Mouse (Mus musculus): ENCODE results near the gene Fars2.
"Not testable (repeated sequence)": the region's sequence is repeated elsewhere in the genome, so short reads cannot be mapped to it uniquely, and the experiment has no call there.

Gene Fars2

DNA sequence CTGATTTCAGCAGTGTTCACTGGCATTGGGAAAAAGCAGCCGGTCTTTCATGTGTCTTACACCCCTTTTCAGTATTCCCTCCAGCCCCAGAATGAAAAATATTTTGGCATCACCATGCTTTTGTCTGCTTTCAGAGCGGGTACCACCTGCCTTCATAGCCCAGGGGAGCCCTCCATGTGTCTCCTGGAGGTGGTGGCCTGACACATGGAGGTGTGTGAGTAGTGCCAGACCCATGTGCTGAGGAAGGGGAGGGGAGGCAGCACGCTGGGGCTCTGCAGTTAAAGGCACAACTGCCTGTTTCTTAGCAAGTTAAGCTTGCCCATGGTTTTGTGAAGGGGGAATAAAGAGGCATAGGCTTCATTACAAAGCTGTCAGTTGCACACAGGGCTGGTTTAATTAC lies 176.3 kb downstream of the Fars2 start:
- DNase-seq (ENCODE audit: low read depth, low spot score), result no peak

DNA sequence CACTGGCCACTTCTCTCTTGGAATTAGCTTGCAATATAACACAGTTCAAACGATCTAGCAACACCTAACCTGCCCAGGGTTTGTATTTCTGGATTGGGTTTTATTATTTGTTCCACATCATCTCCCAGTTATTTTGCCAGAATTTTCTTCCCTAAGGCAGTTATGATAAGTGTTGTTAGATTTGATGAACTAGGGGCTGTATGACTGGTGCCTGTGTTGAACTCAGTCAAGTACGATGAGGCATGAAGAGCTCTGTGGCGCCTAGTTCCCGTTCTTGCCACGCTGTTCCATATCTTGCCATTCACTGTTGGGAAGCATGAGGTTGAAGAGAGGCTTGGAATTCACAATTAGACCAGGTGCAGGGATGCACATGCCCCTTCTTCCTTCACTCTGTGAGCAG lies 177.3 kb downstream of the Fars2 start:
- DNase-seq (ENCODE audit: low read depth, low spot score), result no peak

DNA sequence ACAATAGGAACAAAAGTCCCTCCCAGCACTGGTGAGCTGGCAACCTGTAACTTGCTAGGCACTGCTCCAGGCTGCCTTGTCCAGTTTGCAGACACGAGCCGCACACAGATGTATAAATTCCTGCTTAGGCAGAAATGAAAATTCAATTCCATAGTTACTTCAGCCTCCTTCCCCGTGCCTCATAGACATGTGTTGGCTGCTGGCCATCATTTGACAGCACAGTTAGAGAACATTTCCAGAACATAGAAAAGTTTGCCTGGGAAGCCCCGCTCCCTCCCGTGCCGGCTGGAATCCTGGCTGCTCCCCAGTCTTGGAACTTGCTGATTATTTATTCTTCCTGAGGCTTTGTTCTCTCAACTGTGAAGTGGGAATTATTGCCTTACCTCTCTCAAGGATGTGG lies 178.6 kb downstream of the Fars2 start:
- no peak for DNase-seq (ENCODE audit: low read depth, low spot score)

DNA sequence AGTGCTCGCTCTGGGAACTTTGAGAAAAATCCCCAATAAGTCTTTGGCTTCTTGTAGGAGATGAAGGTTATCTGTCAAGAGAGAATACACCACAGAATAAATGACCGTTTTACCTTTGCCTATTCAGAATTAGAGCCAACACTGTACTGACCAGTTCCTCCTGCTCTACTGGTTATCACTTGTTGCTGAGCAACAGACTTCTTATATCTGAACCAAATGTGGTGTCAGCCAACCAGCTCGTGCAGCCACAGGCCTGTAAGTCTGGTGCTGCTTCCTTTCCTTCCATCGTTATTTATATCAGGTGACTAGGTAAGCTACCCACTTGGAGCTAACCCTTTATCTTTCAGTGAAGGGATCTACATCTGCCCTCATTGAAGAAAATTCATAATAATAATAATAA lies 179.4 kb downstream of the Fars2 start:
- no peak for DNase-seq (ENCODE audit: low read depth, low spot score)

DNA sequence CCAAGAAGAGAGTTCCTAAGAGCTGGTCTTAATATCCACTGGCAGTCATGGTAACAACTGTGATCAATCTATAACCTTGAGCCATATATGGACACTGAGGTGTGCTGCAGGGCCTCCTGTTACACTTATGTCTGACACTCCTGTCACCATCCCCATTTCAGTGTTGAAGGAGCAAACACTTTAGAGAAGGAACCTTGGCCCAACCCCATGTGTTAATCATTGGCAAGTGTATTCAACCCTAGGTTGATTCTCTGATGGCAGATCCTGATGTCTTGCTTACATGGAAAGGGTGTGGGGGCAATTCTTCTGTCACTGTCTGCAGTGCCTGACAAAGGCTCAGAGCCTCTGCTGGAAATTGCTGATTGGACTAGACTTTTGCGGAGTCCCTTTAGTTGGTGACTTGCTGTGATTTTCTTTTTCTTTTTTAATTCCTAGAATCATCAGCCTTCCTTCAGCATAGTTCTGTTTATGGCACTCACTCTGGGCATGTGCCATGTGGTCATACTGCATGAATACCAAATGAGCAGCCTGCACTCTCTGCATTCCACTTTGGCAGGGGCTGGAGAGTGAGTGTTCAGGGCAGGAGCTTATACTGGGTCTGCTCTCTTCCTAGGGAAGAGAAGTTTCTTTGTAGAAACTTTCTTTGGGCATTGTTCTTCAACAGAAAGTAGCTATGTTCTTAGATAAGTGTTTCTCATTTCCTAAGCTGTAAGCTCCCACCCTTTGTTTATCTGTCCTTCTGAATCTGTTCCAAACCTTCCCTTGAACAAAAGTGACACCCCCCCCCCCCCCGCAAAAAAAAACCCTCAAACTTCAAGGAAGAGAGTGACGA lies 181.0 kb downstream of the Fars2 start:
- no peak for DNase-seq (ENCODE audit: low read depth, low spot score)

DNA sequence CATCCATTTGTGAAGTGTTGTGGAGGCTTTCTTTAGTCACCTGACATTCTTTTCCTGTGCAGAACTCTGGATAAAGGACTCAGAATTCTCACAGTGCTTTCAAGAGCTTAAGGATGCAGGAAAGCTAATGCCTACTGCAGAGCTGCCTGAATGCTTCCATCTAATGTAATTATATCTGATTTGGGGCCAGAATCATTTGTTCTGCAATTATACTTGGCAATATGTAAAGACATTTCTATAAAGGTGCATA lies 181.5 kb downstream of the Fars2 start:
- no peak for DNase-seq (ENCODE audit: low read depth, low spot score)

DNA sequence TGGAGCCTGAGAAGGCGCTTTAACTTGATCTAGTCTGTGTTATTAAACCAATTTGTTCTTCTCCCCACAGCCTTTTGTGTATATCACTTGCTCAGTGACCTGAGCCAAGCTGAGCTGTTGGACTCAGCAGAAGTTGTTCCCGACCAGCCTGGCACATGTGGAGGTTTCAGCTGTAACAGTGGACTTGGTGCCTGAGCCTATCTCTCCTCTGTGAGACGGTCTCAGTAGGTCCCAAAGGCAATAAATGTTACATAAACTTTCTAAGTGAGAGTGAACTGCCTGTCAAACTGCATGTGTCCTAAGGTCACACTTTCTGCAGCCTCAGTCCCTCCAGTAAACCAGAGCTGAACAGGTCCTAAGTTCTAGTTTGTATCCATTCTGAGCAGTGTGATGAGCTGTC lies 185.6 kb downstream of the Fars2 start:
- no peak for DNase-seq (ENCODE audit: low read depth, low spot score)

DNA sequence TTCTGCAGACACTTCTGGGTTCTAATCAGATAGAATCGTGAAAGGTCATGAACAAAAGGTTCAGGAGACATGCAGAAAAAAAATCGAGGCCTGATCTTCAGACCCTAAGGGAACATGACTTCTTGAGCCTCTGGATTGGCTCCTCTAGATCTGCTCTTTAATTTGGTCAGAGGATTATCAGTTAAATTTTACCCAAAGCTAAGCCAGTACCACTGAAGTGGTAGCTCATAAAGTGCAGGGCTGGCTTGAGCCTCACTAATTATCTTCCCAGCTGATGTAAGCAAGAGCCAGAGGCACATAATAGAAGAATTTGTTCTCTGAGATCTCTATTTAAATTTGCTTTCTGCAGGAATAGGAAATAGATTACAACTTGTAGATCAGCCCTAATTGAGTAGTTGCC lies 188.1 kb downstream of the Fars2 start:
- no peak for DNase-seq (ENCODE audit: low read depth, low spot score)

DNA sequence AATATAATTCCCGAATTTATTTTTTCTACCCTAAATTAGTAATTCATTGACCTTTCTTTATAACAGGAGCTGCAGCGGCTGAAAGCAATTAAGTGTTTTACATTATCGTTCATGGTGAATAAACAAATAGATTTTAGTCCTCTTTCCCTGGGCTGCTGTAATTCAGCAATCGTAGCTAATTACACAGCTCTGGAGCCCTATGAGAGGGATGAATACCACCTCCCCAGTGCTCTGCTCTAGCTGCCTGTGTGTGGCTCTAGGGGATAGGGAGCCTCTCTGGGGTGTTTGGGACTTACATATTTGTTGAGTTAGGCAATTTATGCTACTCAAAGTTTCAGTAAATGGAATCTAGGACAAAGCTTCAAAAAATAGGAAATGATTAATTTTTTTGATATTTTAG lies 190.2 kb downstream of the Fars2 start:
- no peak for DNase-seq (ENCODE audit: low read depth, low spot score)

DNA sequence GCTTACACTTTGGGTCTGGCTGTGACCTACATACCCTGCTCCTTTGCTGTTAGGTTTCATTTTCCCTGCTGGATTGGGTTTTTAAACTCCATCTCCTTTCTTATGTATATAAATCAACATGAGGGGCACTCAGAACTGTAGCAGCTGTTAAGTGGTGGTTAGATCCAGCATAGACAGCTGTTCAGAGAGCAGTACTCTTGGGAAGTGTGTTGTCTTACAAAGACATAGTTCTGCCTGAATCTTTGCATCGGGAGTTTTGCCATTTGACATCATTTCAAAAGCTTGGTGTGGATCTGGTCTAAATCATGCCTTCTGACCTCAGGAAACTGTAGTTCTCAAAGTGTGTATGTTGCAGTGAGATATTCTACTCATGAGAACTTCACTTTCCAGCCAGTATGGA lies 191.9 kb downstream of the Fars2 start:
- no peak for DNase-seq (ENCODE audit: low read depth, low spot score)

DNA sequence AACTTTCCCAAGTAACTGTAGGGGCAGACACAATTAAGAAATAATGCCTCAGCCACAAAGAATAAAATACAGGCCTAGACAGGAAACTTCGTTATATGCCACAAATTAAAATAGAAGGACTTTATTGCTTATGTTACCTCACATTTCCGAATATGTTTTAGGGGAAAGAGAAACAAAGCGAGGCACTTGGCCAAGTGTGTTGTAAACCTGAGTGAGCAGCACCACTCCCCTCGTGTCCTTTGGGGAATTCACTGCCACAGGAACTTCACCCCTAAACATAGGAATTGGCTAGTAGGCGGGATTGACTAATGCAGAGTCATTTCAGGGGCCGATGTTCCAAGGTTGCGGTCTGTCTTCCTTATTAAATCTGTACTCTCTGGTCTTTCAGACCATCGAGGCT lies 197.0 kb downstream of the Fars2 start:
- DNase-seq (ENCODE audit: low read depth, low spot score), result no peak

DNA sequence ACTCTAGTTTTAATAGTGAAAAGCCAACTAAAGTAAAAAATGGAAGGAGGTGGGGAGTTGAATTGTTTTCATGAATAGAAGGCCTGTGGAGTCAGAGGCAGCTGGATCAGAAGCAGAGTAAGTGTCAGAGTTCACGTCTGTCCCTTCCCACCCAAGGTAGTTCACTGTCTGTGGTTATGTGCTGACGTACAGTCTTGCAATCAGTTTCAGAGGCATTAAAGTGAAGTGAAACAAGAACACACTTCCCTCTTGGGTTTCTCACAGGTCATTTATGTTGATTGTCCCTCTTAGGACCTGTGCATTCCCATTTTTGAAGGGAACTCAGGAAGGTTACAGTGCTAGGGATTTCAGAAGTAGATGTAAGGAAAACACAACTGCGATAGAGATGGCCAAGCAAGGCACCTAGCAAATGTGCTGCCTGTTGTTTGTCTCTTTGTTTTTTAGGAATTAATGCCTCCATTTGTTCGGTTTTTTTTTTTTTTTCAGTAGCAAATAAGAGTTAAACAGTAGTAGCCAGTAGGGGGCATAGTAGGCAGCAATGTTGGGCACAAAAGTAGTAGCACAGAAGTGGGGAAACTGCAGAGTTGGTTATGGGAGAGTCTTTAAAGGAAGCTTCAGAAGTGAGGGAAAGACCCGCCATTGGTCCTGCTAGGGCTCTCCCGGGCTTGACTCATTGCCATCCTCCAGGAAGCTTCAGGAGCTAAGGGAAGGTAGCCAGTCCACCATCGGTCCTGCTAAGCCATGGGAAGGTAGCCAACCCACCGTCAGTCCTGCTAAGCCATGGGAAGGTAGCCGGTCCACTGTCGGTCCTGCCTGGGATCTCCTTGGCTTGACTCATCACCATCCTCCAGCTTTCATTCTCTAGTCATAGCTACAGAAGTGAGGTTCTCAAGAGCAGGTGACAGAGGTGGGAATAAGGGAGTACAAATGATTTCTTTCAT lies 197.9 kb downstream of the Fars2 start:
- DNase-seq (ENCODE audit: low read depth, low spot score), result no peak

DNA sequence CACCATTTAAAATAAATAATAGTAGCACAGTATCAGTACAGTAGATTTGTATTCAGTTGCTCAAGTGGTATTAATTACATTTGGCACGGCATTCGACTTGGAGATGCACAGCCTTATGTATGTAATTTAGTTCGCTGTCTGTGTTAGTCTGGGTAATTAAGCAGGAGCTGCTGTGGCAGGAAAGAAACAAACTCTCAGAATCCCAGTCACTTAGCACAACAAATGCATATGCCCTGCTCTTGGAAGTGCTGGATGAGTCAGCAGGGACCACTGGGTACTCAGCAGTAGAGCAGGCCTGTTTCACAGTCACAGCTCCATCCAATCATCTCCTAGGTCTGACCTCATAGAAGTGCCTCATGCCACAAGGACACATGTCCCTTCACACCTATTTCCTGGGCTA lies 200.6 kb downstream of the Fars2 start:
- no peak for DNase-seq (ENCODE audit: low read depth, low spot score)

DNA sequence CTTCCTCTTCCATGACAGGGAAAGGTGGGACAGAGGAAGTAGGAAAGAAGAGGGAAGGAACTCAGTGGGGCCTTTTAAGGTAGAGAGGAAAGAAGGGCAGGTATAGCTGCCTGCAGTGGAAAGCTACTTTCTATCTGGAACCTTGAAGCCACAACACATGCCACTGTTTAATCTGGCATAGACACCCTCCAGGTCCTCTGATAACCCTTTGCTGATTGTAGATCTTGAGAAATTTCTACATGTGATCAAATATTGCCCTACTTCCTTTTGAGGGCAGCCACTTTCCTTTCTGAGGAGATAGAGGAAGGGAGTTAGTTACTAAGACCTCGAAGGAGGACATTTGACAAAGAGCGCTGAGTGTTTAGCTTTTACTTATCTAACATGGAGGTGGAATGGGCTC lies 207.4 kb downstream of the Fars2 start:
- DNase-seq (ENCODE audit: low read depth, low spot score), result no peak

DNA sequence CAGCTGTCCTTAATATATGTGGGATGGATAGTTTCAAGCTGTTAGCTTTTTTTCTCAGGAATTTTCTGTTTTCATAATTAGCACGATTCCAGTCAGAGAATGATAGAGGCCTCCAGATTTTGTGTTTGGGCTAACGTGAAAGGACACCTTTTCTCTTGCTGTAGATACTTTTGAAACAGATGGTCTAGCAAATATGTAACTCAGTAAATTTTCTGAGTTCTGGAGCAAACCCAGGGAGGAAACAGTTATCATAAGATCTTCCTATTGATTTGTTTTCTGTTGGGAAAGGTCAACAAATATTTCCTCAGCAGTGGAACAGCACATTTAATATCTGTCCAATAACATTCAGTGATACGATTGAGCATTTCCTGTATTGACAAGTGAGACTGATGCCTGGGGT lies 209.3 kb downstream of the Fars2 start:
- DNase-seq (ENCODE audit: low read depth, low spot score), result no peak

DNA sequence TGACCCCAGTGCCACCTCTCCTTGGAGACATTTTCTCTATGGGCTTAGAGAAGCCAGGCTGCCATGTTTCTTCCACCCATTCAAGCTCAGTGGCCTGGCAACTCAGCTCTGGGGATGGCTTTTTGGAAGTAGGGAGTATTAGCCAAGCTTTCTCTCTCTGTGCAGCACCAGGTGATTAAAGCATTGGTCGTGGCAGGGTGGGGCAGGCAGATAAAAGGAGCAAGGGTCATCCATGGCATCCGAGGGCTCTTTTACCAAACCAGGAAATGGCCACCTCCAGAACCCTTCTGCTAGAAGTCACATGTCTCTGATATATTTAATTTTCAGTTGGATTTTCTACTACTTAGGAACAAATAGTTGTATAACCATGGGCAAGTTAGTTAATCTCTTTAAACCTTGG lies 212.7 kb downstream of the Fars2 start:
- no peak for DNase-seq (ENCODE audit: low read depth, low spot score)

DNA sequence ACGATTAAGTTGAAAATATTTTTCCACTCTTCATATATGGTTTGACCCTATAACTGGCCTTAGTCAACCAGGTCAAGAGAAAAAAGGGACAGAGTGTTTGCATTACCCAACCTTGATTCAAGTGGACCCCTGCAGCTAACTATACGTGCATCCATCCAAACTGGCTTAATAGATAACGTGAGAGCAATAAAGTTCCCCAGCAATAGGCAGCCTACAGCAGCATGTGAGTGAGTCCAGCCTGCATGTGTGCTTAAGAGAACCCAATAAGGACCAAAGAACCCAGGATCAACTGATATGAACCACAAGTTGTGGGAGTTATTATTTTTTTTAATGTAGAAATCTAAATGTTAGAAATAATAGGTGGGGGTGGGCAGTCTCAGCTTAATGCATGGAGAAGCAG lies 213.3 kb downstream of the Fars2 start:
- DNase-seq (ENCODE audit: low read depth, low spot score), result no peak

DNA sequence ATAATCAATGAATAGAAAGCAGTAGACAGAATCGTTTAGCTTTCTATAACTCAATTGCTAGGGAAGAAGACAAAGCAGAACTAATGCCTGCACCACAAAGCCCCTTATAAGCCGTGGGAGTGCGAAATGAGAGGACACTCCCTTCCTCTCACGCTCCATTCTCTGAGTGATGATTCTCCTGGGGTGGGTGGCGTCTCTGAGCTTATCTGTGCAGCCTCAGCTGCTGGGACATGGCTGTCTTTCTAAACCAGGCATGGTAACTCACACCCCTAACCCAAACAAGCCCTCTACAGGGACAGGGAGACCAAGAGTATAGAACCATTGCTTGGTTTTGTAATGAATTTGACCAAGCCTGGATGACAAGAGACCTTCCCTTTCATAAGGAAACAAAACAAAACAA lies 217.5 kb downstream of the Fars2 start:
- no peak for DNase-seq (ENCODE audit: low read depth, low spot score)

DNA sequence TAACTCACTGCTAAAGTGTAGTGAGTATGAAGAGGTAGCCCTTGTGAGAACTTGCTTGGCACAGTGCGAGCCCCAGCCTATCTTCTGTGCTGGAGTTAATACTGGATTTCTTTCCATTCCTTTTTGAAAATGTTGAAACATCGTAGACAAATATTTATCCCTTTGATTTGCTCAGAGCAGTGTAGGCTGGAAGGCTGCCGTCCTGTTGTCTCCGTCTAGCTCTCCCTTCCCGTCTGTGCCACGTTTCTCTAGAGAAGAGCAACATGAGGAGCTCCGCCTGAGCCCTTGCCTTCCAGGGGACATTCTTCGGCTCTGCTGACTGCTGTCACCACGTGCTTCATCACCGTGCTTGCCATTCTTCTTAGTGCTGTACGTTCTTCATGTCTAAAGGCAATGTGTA lies 234.3 kb downstream of the Fars2 start:
- DNase-seq (ENCODE audit: low read depth, low spot score), result no peak

DNA sequence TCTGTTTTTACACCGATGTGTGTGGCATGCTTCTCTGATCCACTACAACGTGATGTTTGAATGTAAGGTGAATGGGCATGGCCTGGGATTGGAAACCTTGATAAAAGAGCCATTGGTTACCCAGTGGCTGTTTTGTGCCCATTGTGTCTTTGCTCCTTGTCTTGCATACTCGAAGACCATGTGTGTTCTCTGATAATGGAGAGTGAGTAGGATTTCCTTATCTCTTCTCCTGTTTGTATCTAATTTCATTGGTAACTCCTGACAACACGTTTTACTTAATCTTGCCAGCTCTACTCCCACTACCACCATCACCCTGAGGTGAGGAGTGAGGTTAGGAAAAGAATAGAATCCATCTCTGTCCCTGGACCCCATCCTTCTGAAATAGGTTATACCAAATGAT lies 240.3 kb downstream of the Fars2 start:
- DNase-seq (ENCODE audit: low read depth, low spot score), result no peak

DNA sequence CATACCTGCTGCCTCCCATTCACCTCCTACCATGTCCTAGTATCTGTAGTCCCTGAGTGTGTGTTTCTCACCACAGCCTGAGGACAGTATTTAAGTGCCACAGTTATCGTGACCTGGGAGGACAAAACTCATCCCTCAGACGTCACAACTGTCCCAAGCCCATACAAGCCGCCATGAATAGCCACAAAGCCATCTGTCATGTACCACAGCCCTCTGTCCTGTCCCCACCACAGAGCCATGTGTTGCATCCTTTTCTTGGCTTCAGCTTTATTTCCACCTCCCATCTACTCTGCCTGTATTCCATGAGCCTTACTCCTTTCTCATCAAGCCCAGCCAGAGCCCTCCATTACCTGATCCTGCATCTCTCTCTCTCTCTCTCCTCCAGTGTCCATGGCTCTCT lies 244.2 kb downstream of the Fars2 start:
- no peak for DNase-seq (ENCODE audit: low read depth, low spot score)

DNA sequence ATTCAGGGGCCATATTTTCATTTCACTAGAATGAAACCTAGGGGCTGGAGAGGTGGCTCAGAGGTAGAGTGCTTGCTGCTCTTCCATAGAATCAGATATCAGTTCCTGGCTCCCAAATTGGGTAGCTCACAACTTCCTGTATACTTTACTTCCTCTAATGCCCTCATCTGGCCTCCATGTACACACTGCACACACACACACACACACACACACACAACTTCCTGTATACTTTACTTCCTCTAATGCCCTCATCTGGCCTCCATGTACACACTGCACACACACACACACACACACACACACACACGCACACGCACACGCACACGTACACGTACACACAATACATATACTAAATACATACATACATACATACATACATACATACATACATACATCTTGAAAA lies 248.5 kb downstream of the Fars2 start:
- not testable (repeated sequence) for DNase-seq (ENCODE audit: low read depth, low spot score)

DNA sequence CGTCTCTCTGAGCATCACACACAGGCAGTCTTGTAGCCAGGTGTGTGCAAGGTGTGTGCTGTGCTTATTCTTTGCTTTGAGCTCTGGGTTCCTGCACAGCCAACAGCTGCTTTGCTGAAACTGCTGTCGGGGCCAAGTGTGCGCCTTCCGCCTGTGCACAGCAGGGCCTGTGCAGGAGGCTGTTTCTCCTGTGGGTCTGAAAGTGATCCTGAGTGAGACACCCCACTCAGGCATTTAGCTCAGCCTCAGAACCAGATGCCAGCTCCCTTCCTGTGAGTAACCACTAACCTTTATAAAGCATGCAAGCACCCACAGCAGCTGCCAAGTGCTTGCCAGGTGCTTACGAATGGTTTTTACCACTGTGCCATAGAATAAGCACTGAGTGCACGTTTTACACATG lies 249.1 kb downstream of the Fars2 start:
- DNase-seq (ENCODE audit: low read depth, low spot score), result no peak
